Mouse (Mus musculus) CH12.LX (cell line): ENCODE results near the gene Gm49325. TPM values are rescaled to one million over a fixed set of nuclear protein-coding genes. Genes with fewer than 3 reads are reported as not detected.

ENCODE experiments used
- DNase-seq: peaks from one replicate; pipeline ENCODE4 v3.0.0-alpha.2; 2013; ENCODE audit errors: extremely low read depth
- H3K27ac ChIP-seq: 2 replicates; pipeline ENCODE4 v1.5.1; 2012; ENCODE audit warnings: low read depth, mild to moderate bottlenecking, control low read depth, moderate library complexity; ENCODE audit not compliant: insufficient read depth
- H3K27me3 ChIP-seq: replicated peaks from 2 replicates; pipeline ENCODE3; 2012; ENCODE audit warnings: inconsistent platforms
- H3K36me3 ChIP-seq, 2 experiments: replicated peaks in 1 of 2; 2 replicates each; pipeline versions ENCODE3 to v1.6.1; 2012; ENCODE audit warnings: inconsistent platforms in 1 of 2, low read length in 1 of 2, mild to moderate bottlenecking in 1 of 2, mixed read lengths in 1 of 2, moderate library complexity in 1 of 2; ENCODE audit not compliant: control insufficient read depth in 1 of 2, insufficient read depth in 1 of 2
- H3K4me1 ChIP-seq, 2 experiments: 2 replicates each; pipeline ENCODE4 v1.6.1; 2012; ENCODE audit warnings: inconsistent platforms in 1 of 2, moderate library complexity in 1 of 2; ENCODE audit not compliant: insufficient read depth in 2 of 2, control insufficient read depth in 1 of 2
- H3K4me2 ChIP-seq: 2 replicates; pipeline ENCODE4 v1.6.1; 2012; ENCODE audit warnings: low read depth, mild to moderate bottlenecking, control low read depth; ENCODE audit not compliant: poor library complexity, insufficient read depth, severe bottlenecking
- H3K4me3 ChIP-seq, 3 experiments: fragments of 150-350 bp in 1 of 3; sonication (generic) in 1 of 3; replicated peaks in 1 of 3; 2 replicates each; pipeline versions ENCODE3 to v1.5.1; 2011 to 2012; ENCODE audit warnings: low read depth in 2 of 3, low read length in 2 of 3, mild to moderate bottlenecking in 2 of 3, moderate library complexity in 2 of 3, control low read depth in 1 of 3, improper control_type of control experiment in 1 of 3, inconsistent platforms in 1 of 3, mixed read lengths in 1 of 3; ENCODE audit not compliant: poor library complexity in 1 of 3
- H3K79me2 ChIP-seq: replicated peaks from 2 replicates; pipeline ENCODE4 v1.6.1; 2012; ENCODE audit warnings: mild to moderate bottlenecking, moderate library complexity; ENCODE audit not compliant: control insufficient read depth, poor library complexity, insufficient read depth, severe bottlenecking; ENCODE audit errors: extremely low read depth
- H3K9ac ChIP-seq: 2 replicates; pipeline ENCODE4 v1.6.1; 2012; ENCODE audit warnings: low read depth, mild to moderate bottlenecking, control low read depth, moderate library complexity; ENCODE audit not compliant: insufficient read depth
- H3K9me3 ChIP-seq: replicated peaks from 2 replicates; pipeline ENCODE3; 2012; ENCODE audit warnings: low read length, inconsistent platforms, mixed read lengths
- E2F4 ChIP-seq: IDR thresholded peaks from 2 replicates; pipeline ENCODE4 v1.6.1; 2011; ENCODE audit warnings: low read depth, low read length, improper control_type of control experiment; ENCODE audit not compliant: insufficient replicate concordance
- ELF1 ChIP-seq: IDR thresholded peaks from 2 replicates; pipeline ENCODE4 v1.6.1; 2014; ENCODE audit warnings: low read depth, mild to moderate bottlenecking, inconsistent platforms, low read length, improper control_type of control experiment
- JUND ChIP-seq: conservative IDR thresholded peaks from 2 replicates; pipeline ENCODE4 v1.6.1; 2011; ENCODE audit warnings: low read depth, low read length, improper control_type of control experiment
- KAT2A ChIP-seq: IDR thresholded peaks from 2 replicates; pipeline ENCODE4 v1.6.1; 2012; ENCODE audit warnings: low read length, improper control_type of control experiment, inconsistent platforms; ENCODE audit not compliant: insufficient replicate concordance
- MAFK ChIP-seq: IDR thresholded peaks from 2 replicates; pipeline ENCODE4 v1.6.1; 2011; ENCODE audit warnings: low read length, improper control_type of control experiment; ENCODE audit not compliant: insufficient replicate concordance
- NRF1 ChIP-seq: IDR thresholded peaks from 2 replicates; pipeline ENCODE4 v1.6.1; 2014; ENCODE audit warnings: low read depth, mild to moderate bottlenecking, inconsistent platforms, low read length, improper control_type of control experiment, moderate library complexity
- PAX5 ChIP-seq: IDR thresholded peaks from 2 replicates; pipeline ENCODE4 v1.6.1; 2012; ENCODE audit warnings: low read length, inconsistent platforms, mixed read lengths
- POLR2A ChIP-seq: IDR thresholded peaks from 2 replicates; pipeline ENCODE4 v1.6.1; 2011; ENCODE audit warnings: low read depth, mild to moderate bottlenecking, improper control_type of control experiment, low read length
- RCOR1 ChIP-seq: conservative IDR thresholded peaks from 2 replicates; pipeline ENCODE4 v1.6.1; 2012; ENCODE audit warnings: low read depth, mild to moderate bottlenecking, inconsistent platforms, low read length, improper control_type of control experiment
- SIN3A ChIP-seq: IDR thresholded peaks from 2 replicates; pipeline ENCODE4 v1.6.1; 2012; ENCODE audit warnings: low read length, improper control_type of control experiment, inconsistent platforms
- USF2 ChIP-seq: conservative IDR thresholded peaks from 2 replicates; pipeline ENCODE4 v1.6.1; 2011; ENCODE audit warnings: low read depth, low read length, improper control_type of control experiment
- ZC3H11A ChIP-seq: IDR thresholded peaks from 2 replicates; pipeline ENCODE4 v1.6.1; 2012; ENCODE audit warnings: low read depth, mild to moderate bottlenecking, inconsistent platforms, low read length, improper control_type of control experiment
- ZMIZ1 ChIP-seq: IDR thresholded peaks from 2 replicates; pipeline ENCODE4 v1.6.1; 2012; ENCODE audit warnings: low read depth, mild to moderate bottlenecking, inconsistent platforms, low read length, improper control_type of control experiment
- dilution Hi-C: fragments of 300-500 bp; cut with MboI; formaldehyde crosslinking; loops from 2 replicates; pipeline ENCODE4 v1.14.3; 2020; ENCODE audit warnings: low sequenced_read_pairs; ENCODE audit not compliant: extremely low pct_unique_long_range_greater_than_20kb, extremely low pct_ligation_motif_present
- in situ Hi-C: fragments of 300-500 bp; cut with MboI; formaldehyde crosslinking; loops from 3 replicates; pipeline ENCODE4 v1.14.3; 2019; ENCODE audit warnings: low sequenced_read_pairs, low pct_ligation_motif_present, low pct_unique_long_range_greater_than_20kb, mixed read lengths
- polyA plus RNA-seq: library from polyadenylated mRNA; unstranded; fragments of >175 nt; gene quantifications from 2 replicates; pipeline ENCODE4 v1.2.1, GENCODE M21; 2012; ENCODE audit warnings: low read depth; ENCODE audit not compliant: insufficient read length
- total RNA-seq, 2 experiments: library from RNA; depleted of rRNA; stranded (reverse); fragments of 300-350 nt in 1 of 2; fragments of >200 nt in 1 of 2; gene quantifications; 2 replicates each; pipeline ENCODE4 v1.2.3; 2012 to 2014

Gene Gm49325
- total and polyA plus RNA-seq, 3 experiments: 1.1 to 26.9 TPM; not detected in 1

DNA sequence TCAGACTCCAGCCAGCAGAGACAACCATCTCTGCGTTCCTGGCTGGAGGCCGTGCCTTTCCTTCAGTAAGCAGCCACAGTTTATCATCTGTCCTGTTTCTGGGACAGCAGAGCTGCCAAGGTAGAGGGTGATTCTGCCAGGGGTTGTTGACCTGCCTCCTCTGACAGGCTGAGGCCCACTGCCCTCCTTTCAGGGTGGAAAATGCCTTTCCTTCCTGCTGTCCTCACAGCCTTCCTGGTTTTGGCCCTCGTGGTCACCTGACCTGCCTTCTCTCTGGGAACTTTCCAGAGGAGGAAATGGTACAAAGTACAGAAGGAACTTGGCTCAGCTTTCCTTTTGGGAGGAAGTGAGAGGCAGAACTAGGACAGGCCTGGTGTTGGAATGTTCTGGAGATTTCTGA lies 7.4 kb downstream of the Gm49325 start:
- Histone ChIP-seq H3K4me1 (no peaks in the 10 kb centered on the region), H3K27me3 (no peaks in the 10 kb centered on the region), H3K9me3 (no peaks in the 10 kb centered on the region), H3K9ac (no peak overlapping the region), H3K79me2 (no peaks in the 10 kb centered on the region), H3K27ac (no peak overlapping the region), H3K4me3 (no peak overlapping the region), H3K36me3 (peaks cover 49 to 88% of the 10 kb centered on the region in 2 experiments), H3K4me2 (no peak overlapping the region)
- dilution Hi-C loops: no loop called here
- no peak for DNase-seq
- in situ Hi-C loops: no loop called here
- TF ChIP-seq MAFK (no peak), E2F4 (no peak), ZC3H11A (no peak), POLR2A (no peak), SIN3A (no peak)

DNA sequence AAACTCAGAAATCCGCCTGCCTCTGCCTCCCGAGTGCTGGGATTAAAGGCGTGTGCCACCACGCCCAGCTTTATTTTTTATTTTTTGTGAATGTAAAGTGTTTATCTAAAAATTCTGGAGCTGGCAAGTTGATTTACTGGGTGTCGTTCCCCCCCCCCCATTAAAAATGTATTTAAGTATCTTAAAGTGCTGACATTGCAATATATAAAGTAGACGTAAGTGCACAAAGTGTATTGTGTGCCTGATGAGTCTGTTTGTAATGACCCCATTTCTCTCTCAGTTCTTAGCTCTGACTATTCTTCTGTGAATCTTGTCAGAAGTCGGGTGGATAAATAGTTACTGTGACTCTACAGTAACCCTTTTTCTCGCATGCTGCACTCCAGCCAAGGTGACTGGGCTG lies 9.7 kb downstream of the Gm49325 start:
- Histone ChIP-seq H3K9ac (no peak overlapping the region), H3K9me3 (no peaks in the 10 kb centered on the region), H3K4me2 (no peak overlapping the region), H3K4me1 (peaks cover 0 to 1% of the 10 kb centered on the region in 2 experiments; a peak in 1 of 4 replicates)
- dilution Hi-C loops (no loop called here), in situ Hi-C loops (no loop called here)
- TF ChIP-seq MAFK (peak; percentile 85), JUND (no peak)
- TF ChIP-seq, all 38 proteins: peak for 1
- no peak for DNase-seq
- Histone ChIP-seq H3K27me3 (no peaks in the 10 kb centered on the region), H3K79me2 (no peaks in the 10 kb centered on the region), H3K36me3 (peaks cover 42 to 83% of the 10 kb centered on the region in 2 experiments), H3K4me3 (no peak overlapping the region), H3K27ac (no peak overlapping the region)

- H3K79me2 ChIP-seq: no peaks in the 10 kb centered on the region
- in situ Hi-C loops: no loop called here
- H3K4me1 ChIP-seq: peaks cover 0 to 4% of the 10 kb centered on the region in 2 experiments; a peak in 2 of 4 replicates
- peaks cover 36 to 78% of the 10 kb centered on the region in 2 experiments for H3K36me3 ChIP-seq
- no peaks in the 10 kb centered on the region for H3K9me3 ChIP-seq
- no peak for DNase-seq
- H3K27ac ChIP-seq: no peak overlapping the region
- no peak for TF ChIP-seq USF2
- TF ChIP-seq PAX5: no peak
- TF ChIP-seq ZMIZ1: no peak
- TF ChIP-seq ELF1: no peak
- TF ChIP-seq NRF1: no peak
- TF ChIP-seq KAT2A: no peak
- no peak for TF ChIP-seq RCOR1
- no peak overlapping the region for H3K4me2 ChIP-seq
- no peak overlapping the region for H3K4me3 ChIP-seq
- no peaks in the 10 kb centered on the region for H3K27me3 ChIP-seq
- dilution Hi-C loops: no loop called here
- no peak overlapping the region for H3K9ac ChIP-seq
Measured at GRCm38 (mm10) chr10:77616166-77616565, 10.2 kb downstream of the Gm49325 start.
